Mouse (Mus musculus) ES-E14 (cell line): ENCODE data around the gene Desi1. TPM values are rescaled to one million over a fixed set of nuclear protein-coding genes. Genes with fewer than 3 reads are reported as not detected.
A peak's percentile ranks its signal among the peaks of the same experiment; 100 is the strongest.

Experiments
- DNase-seq: peaks from one replicate; pipeline ENCODE4 v3.0.0-alpha.2; 2013; ENCODE audit warnings: low read depth, low spot score
- H3K27ac ChIP-seq: 2 replicates; pipeline ENCODE4 v1.5.1; 2012; ENCODE audit warnings: low read depth, mild to moderate bottlenecking, low read length, moderate library complexity, mixed read lengths; ENCODE audit not compliant: poor library complexity, insufficient read depth, severe bottlenecking
- H3K36me3 ChIP-seq: 2 replicates; pipeline ENCODE4 v1.6.1; 2012; ENCODE audit warnings: mild to moderate bottlenecking, low read length, moderate library complexity, mixed read lengths; ENCODE audit not compliant: control insufficient read depth, poor library complexity, insufficient read depth, severe bottlenecking
- H3K4me1 ChIP-seq, 2 experiments: fragments of 150-350 bp in 1 of 2; sonication (generic) in 1 of 2; 2 replicates each; pipeline ENCODE4 v1.6.1; 2012; ENCODE audit warnings: low read length in 2 of 2, mild to moderate bottlenecking in 1 of 2, mixed read lengths in 1 of 2; ENCODE audit not compliant: control insufficient read depth in 2 of 2, insufficient read depth in 2 of 2, poor library complexity in 1 of 2
- H3K4me3 ChIP-seq, 2 experiments: fragments of 150-350 bp in 1 of 2; sonication (generic) in 1 of 2; 2 replicates each; pipeline ENCODE4 v1.5.1; 2012; ENCODE audit warnings: low read length in 2 of 2, low read depth in 1 of 2, mild to moderate bottlenecking in 1 of 2, mixed read lengths in 1 of 2; ENCODE audit not compliant: insufficient read depth in 1 of 2, poor library complexity in 1 of 2, severe bottlenecking in 1 of 2
- H3K9ac ChIP-seq: 2 replicates; pipeline ENCODE4 v1.6.1; 2012; ENCODE audit warnings: low read depth, mild to moderate bottlenecking, low read length, mixed read lengths; ENCODE audit not compliant: poor library complexity, insufficient read depth, severe bottlenecking
- H3K9me3 ChIP-seq: fragments of 150-350 bp; sonication (generic); 2 replicates; pipeline ENCODE4 v1.6.1; 2012; ENCODE audit warnings: low read depth, mild to moderate bottlenecking, low read length; ENCODE audit not compliant: control insufficient read depth, insufficient read depth
- CHD2 ChIP-seq: IDR thresholded peaks from 2 replicates; pipeline ENCODE4 v1.6.1; 2014; ENCODE audit warnings: mild to moderate bottlenecking, low read depth, low read length, inconsistent platforms
- HCFC1 ChIP-seq: IDR thresholded peaks from 2 replicates; pipeline ENCODE4 v1.6.1; 2012; ENCODE audit warnings: low read length, inconsistent platforms, borderline replicate concordance; ENCODE audit not compliant: insufficient read depth
- MAFK ChIP-seq: IDR thresholded peaks from 2 replicates; pipeline ENCODE4 v1.6.1; 2014; ENCODE audit warnings: mild to moderate bottlenecking, low read depth, low read length, inconsistent platforms; ENCODE audit not compliant: insufficient read depth
- ZC3H11A ChIP-seq: IDR thresholded peaks from 2 replicates; pipeline ENCODE4 v1.6.1; 2012; ENCODE audit warnings: low read depth, mild to moderate bottlenecking, inconsistent platforms, low read length, borderline replicate concordance
- ZNF384 ChIP-seq: IDR thresholded peaks from 2 replicates; pipeline ENCODE4 v1.6.1; 2012; ENCODE audit warnings: low read depth, low read length, inconsistent platforms
- in situ Hi-C, 2 experiments: fragments of 600-800 bp; cut with MboI; formaldehyde crosslinking; loops; one replicate each; pipeline ENCODE4 v1.15.1; 2025; ENCODE audit warnings: low sequenced_read_pairs in 2 of 2, inconsistent platforms in 1 of 2; ENCODE audit not compliant: unreplicated experiment in 2 of 2
- total RNA-seq: library from RNA; depleted of rRNA; stranded (reverse); fragments of 300-350 nt; gene quantifications from 2 replicates; pipeline ENCODE4 v1.2.3, GENCODE M21; 2012

The Desi1 gene
- total RNA-seq, 1 experiment = 15.9 TPM

GRCm38 (mm10) chr15:81957598-81957997, 76.1 kb downstream of the Desi1 start:
- peaks cover 5 to 13% of the 10 kb centered on the region in 2 experiments; a peak in 3 of 4 replicates for H3K4me1 ChIP-seq
- H3K27ac ChIP-seq = no peak overlapping the region
- H3K9me3 ChIP-seq = no peaks in the 10 kb centered on the region
- H3K4me3 ChIP-seq = no peak overlapping the region; a peak in 1 of 4 replicates
- in situ Hi-C loops = no loop called here
- no peak for DNase-seq
- H3K36me3 ChIP-seq = peaks cover 53% of the 10 kb centered on the region
- no peak for TF ChIP-seq ZC3H11A
- TF ChIP-seq HCFC1 = no peak
- TF ChIP-seq ZNF384 = no peak
- TF ChIP-seq CHD2 = no peak
- no peak for TF ChIP-seq MAFK
- H3K9ac ChIP-seq = no peak overlapping the region

GRCm38 (mm10) chr15:81956457-81956856, 77.2 kb downstream of the Desi1 start:
- TF ChIP-seq ZC3H11A (peak; percentile 57), ZNF384 (no peak)
- H3K4me3 ChIP-seq = no peak overlapping the region
- H3K27ac ChIP-seq = no peak overlapping the region
- peak; percentile 84 for DNase-seq
- H3K9ac ChIP-seq = no peak overlapping the region
- in situ Hi-C loops = no loop called here
- no peaks in the 10 kb centered on the region for H3K9me3 ChIP-seq
- H3K4me1 ChIP-seq = peaks cover 5 to 11% of the 10 kb centered on the region in 2 experiments; a peak in 3 of 4 replicates
- H3K36me3 ChIP-seq = peaks cover 64% of the 10 kb centered on the region

GRCm38 (mm10) chr15:81955414-81955813, 78.2 kb downstream of the Desi1 start:
- TF ChIP-seq HCFC1 (no peak), ZNF384 (no peak), CHD2 (no peak), MAFK (no peak), ZC3H11A (no peak)
- no peak for DNase-seq
- in situ Hi-C loops = no loop called here
- Histone ChIP-seq H3K4me3 (no peak overlapping the region), H3K9me3 (no peaks in the 10 kb centered on the region), H3K4me1 (peaks cover 2 to 10% of the 10 kb centered on the region in 2 experiments; a peak in 2 of 4 replicates), H3K9ac (no peak overlapping the region), H3K36me3 (peaks cover 75% of the 10 kb centered on the region), H3K27ac (no peak overlapping the region)

GRCm38 (mm10) chr15:81954716-81955115, 78.9 kb downstream of the Desi1 start:
- no peak overlapping the region for H3K27ac ChIP-seq
- in situ Hi-C loops = loop anchor here in 1 of 2 experiments (5.0 kb wide), 1 partner anchor 33 kb away; the partner anchor contains the start of gene Xrcc6
- H3K9me3 ChIP-seq = no peaks in the 10 kb centered on the region
- H3K4me3 ChIP-seq = no peak overlapping the region
- DNase-seq = no peak
- peaks cover 80% of the 10 kb centered on the region for H3K36me3 ChIP-seq
- peaks cover 2 to 12% of the 10 kb centered on the region in 2 experiments; a peak in 2 of 4 replicates for H3K4me1 ChIP-seq
- H3K9ac ChIP-seq = no peak overlapping the region
- TF ChIP-seq ZNF384 (no peak), CHD2 (no peak), ZC3H11A (no peak), MAFK (no peak)

GRCm38 (mm10) chr15:81954151-81954583, 79.5 kb downstream of the Desi1 start:
- Histone ChIP-seq H3K4me3 (no peak overlapping the region), H3K4me1 (peaks cover 2 to 15% of the 10 kb centered on the region in 2 experiments; a peak in 2 of 4 replicates), H3K9me3 (no peaks in the 10 kb centered on the region), H3K27ac (no peak overlapping the region), H3K9ac (no peak overlapping the region), H3K36me3 (peaks cover 80% of the 10 kb centered on the region)
- no peak for DNase-seq
- in situ Hi-C loops = loop anchor here in 1 of 2 experiments (5.0 kb wide), 1 partner anchor 33 kb away; the partner anchor contains the start of gene Xrcc6
- TF ChIP-seq CHD2 (no peak), HCFC1 (no peak), ZC3H11A (no peak), MAFK (no peak), ZNF384 (no peak)
